ENCODE assay signal across 16 mouse cellular contexts in genomic region chr2:160336053-160336452, GRCm38 (mm10). TPM values are rescaled to one million over a fixed set of nuclear protein-coding genes. Genes with fewer than 3 reads are reported as not detected.
"Had no signal": no experiment of that assay in that cellular context is flagged by ENCODE, and none has a peak within 500 bp of the region (broad histone marks: within the 10 kb centered on the region; RNA-seq: fewer than 3 reads in every experiment).

No protein-coding gene starts in this region.

- H3K4me3 ChIP-seq: limb, embryonic 15.5 days; liver, embryonic 12.5 days; midbrain, embryonic 13.5 days; neural tube, embryonic 12.5 days had no signal

- H3K4me1 ChIP-seq: limb, embryonic 15.5 days; liver, embryonic 12.5 days; neural tube, embryonic 12.5 days had no signal

- H3K27ac ChIP-seq: limb, embryonic 15.5 days; liver, embryonic 12.5 days; midbrain, embryonic 13.5 days; neural tube, embryonic 12.5 days had no signal

- ATAC-seq: liver, embryonic 12.5 days; midbrain, embryonic 13.5 days had no signal

- DNase-seq: kidney, adult 8-10 months; kidney, postnatal 25 days; layer of hippocampus, postnatal 36 days; lung, embryonic 14.5 days; lung, postnatal 10 days; spleen, adult 18-20 months; thymus, adult 18-20 months; thymus, postnatal 14 days had no signal

RNA-seq across cellular contexts. Expression of gene Gm826, which starts 2.1 kb away (rescaled TPM):
- total RNA-seq: layer of hippocampus, postnatal 36 days; left cerebral cortex, postnatal 25 days; megakaryocyte-erythroid progenitor cell, adult 5-6 weeks; neutrophil, adult 5-6 weeks had no signal
- polyA plus RNA-seq: midbrain, embryonic 13.5 days; stomach, embryonic 14.5 days had no signal
